Mouse (Mus musculus) small intestine, adult 2 months (tissue): Measurements from ENCODE around the gene Prkab1. TPM values are rescaled to one million over a fixed set of nuclear protein-coding genes. Genes with fewer than 3 reads are reported as not detected.

Experiments used
- H3K27ac ChIP-seq: fragments of 200-500 bp; 2 replicates; pipeline ENCODE4 v1.5.1; 2012; ENCODE audit warnings: low read depth, low read length, control low read depth, inconsistent platforms; ENCODE audit not compliant: insufficient read depth
- H3K27me3 ChIP-seq: fragments of 200-500 bp; 2 replicates; pipeline ENCODE4 v1.6.1; 2012; ENCODE audit warnings: mild to moderate bottlenecking, moderate library complexity, low read length, inconsistent platforms; ENCODE audit not compliant: control insufficient read depth, insufficient read depth
- H3K36me3 ChIP-seq: fragments of 200-500 bp; 2 replicates; pipeline ENCODE4 v1.6.1; 2012; ENCODE audit warnings: mild to moderate bottlenecking, low read length, control low read depth, inconsistent platforms; ENCODE audit not compliant: control insufficient read depth, insufficient read depth
- H3K4me1 ChIP-seq: fragments of 200-500 bp; 2 replicates; pipeline ENCODE4 v1.6.1; 2012; ENCODE audit warnings: low read length, inconsistent platforms, mixed read lengths; ENCODE audit not compliant: control insufficient read depth, insufficient read depth, insufficient read length
- H3K4me3 ChIP-seq: fragments of 200-500 bp; 2 replicates; pipeline ENCODE4 v1.5.1; 2012; ENCODE audit warnings: low read depth, mild to moderate bottlenecking, control low read depth, inconsistent platforms, low read length, moderate library complexity
- CTCF ChIP-seq: fragments of 200-500 bp; IDR thresholded peaks from 2 replicates; pipeline ENCODE4 v1.5.1; 2012; ENCODE audit warnings: low read depth, mild to moderate bottlenecking, control low read depth, inconsistent platforms, low read length, moderate library complexity, mixed read lengths; ENCODE audit not compliant: insufficient replicate concordance, insufficient read length; ENCODE audit errors: extremely low read depth
- POLR2A ChIP-seq: fragments of 200-500 bp; IDR thresholded peaks from 2 replicates; pipeline ENCODE4 v1.6.1; 2012; ENCODE audit warnings: low read depth, mild to moderate bottlenecking, control low read depth, inconsistent platforms, low read length, moderate library complexity
- WGBS: fragments of 180-500 bp; shearing (Covaris S2); methylation state at CpG from one replicate; pipeline ENCODE4 v1.1.7; 2018; 5-methylcytosine and 5-hydroxymethylcytosine counted together
- polyA plus RNA-seq: library from polyadenylated mRNA; depleted of rRNA; stranded (reverse); fragments of >200 nt; gene quantifications from 2 replicates; pipeline ENCODE4 v1.2.3, GENCODE M21; 2012

Gene Prkab1
- polyA plus RNA-seq, 1 experiment: 73.8 TPM

DNA sequence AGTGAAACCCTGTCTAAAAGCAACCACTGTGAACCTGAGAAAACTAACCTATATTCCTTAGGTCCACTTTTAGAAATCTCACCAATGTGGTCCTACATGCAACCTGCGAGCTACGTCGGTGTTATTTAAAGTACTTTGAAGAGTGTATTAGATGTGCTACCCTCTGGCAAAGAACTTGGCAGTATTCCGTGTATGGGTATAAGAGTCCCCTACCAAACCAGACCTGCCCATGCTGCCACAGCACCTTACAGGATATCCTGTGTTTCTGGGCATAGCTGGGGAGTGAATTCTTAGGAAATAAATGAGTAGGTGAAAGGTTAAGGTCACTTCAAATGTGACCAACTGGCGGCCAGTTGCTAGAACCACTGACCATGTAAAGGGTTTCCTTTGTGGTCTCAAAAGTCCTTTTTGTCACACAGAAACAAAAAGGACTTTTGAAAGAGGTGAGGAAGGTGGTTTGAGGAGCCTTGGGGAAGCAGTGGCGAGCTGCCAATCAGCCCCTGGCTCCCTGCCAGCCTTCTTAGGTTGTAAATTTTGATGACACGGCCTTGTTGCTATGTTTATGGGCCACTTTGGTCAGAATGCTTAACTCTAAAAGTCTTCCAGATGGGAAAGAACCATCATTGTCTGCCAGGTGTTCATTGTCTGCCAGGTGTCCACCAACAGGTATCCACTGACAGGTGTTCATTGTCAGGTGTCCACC is 41.5 kb downstream of the Prkab1 start:
- 51% methylated on average over 7 of the region's 7 CpGs for WGBS
- H3K27ac ChIP-seq: no peak overlapping the region
- H3K36me3 ChIP-seq: no peaks in the 10 kb centered on the region; the same call in 1 of the 2 replicates
- peaks cover 2% of the 10 kb centered on the region for H3K4me1 ChIP-seq
- no peak overlapping the region for H3K4me3 ChIP-seq
- no peaks in the 10 kb centered on the region for H3K27me3 ChIP-seq
- TF ChIP-seq CTCF (no peak), POLR2A (no peak)

DNA sequence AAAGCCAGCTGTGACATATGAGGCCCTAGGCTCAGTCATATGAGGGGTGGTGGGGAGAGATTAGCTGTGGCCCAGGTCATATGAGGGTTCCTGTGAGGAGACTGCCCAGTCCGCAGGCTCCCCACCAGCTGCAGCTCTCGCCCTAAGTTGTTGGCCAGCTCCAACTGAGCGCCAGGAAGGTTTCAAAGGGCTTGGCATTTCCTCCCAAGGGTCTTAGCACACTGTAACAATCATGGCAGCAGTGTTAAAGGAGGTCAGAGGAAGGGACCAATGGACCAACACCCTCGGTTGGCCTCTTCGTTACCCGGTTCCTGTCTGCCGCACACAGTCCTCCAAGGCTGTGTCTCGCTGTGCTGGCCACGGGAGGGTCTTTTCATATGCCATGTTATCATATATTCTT is 43.8 kb downstream of the Prkab1 start:
- Histone ChIP-seq H3K27ac (no peak overlapping the region), H3K36me3 (no peaks in the 10 kb centered on the region; the same call in 1 of the 2 replicates), H3K4me3 (no peak overlapping the region), H3K27me3 (no peaks in the 10 kb centered on the region), H3K4me1 (peaks cover 6% of the 10 kb centered on the region)
- TF ChIP-seq POLR2A (no peak), CTCF (no peak)
- WGBS: 94% methylated on average over 9 of the region's 9 CpGs

DNA sequence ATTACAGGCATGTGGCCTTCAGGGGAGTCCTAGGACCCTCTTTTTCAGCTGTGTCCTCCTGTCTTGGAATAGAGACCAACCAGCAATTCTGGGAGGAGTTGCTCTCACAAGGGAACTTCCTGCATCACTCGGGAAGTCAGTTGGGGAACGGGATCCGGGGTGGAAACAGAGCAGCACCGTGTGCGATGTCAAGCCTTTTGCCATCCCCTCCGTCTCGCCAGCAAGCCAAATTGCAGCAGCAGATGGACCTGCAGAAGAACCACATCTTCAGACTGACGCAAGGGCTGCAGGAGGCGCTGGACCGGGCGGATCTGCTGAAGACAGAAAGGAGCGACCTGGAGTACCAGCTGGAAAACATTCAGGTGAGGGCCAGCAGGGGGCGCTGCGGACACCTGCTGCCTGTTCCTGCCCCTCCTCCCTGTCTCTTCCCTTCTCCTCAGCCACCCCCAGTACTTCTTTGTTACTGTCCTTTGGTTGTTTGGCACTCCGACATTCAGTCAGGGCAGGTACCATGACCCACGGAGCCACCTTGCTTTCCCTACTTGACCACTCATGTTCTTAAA is 45.1 kb downstream of the Prkab1 start:
- 83% methylated on average over 16 of the region's 16 CpGs for WGBS
- Histone ChIP-seq H3K4me3 (no peak overlapping the region), H3K27ac (no peak overlapping the region), H3K4me1 (peaks cover 6% of the 10 kb centered on the region), H3K36me3 (no peaks in the 10 kb centered on the region; the same call in 1 of the 2 replicates), H3K27me3 (no peaks in the 10 kb centered on the region)
- peak; percentile 61 for TF ChIP-seq CTCF
- no peak for TF ChIP-seq POLR2A

DNA sequence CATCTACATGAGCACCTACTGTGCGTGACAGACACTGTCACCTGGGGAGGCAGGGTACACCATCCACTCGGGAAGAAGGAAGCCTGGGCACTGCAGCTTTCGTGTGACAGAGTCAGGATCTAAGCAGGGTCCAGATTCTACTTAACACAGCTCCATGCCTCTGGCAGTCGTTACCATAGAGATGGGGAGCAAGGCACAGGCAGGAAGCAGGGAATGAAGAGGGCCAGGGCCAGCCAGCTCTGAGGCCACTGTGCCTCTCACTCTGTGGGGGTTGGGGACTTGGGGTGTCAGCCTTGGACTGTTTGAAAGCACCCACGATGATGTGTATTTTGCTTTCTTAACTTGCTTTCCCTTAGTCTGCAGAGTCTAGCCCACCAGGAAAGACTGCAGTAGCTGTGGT is 46.1 kb downstream of the Prkab1 start:
- peak overlapping the region; percentile 28; the same call in 1 of the 2 replicates for H3K27ac ChIP-seq
- WGBS: 81% methylated on average over 5 of the region's 5 CpGs
- H3K36me3 ChIP-seq: no peaks in the 10 kb centered on the region; the same call in 1 of the 2 replicates
- no peaks in the 10 kb centered on the region for H3K27me3 ChIP-seq
- TF ChIP-seq CTCF (no peak), POLR2A (0 out of 2 replicates have a peak, but pooled peaks have one; percentile 15)
- H3K4me3 ChIP-seq: no peak overlapping the region
- peaks cover 6% of the 10 kb centered on the region for H3K4me1 ChIP-seq

DNA sequence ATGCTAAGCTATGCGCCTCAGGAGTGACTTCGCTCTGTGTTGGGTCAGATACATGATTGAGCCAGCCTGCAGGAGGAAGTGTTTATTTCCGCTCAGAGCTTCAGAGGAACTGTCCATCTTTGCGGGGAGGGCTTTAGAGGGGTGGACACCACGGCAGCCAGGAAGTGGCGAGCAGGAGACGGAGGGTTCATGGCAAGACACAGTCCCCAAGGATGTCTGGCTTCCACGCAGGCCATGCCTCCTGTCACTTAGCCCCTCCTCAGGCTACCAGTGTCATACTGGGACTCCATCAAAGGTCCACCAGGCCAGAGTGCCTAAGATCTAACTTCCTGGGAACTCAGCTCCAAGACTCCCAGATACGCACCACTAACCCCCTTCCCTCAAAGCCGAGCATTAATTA is 46.6 kb downstream of the Prkab1 start:
- H3K27me3 ChIP-seq: no peaks in the 10 kb centered on the region
- 74% methylated on average over 10 of the region's 10 CpGs for WGBS
- H3K27ac ChIP-seq: peak overlapping the region; percentile 28; the same call in 1 of the 2 replicates
- peaks cover 6% of the 10 kb centered on the region for H3K4me1 ChIP-seq
- no peaks in the 10 kb centered on the region; the same call in 1 of the 2 replicates for H3K36me3 ChIP-seq
- no peak overlapping the region; the same call in 1 of the 2 replicates for H3K4me3 ChIP-seq
- TF ChIP-seq POLR2A (no peak), CTCF (no peak)

DNA sequence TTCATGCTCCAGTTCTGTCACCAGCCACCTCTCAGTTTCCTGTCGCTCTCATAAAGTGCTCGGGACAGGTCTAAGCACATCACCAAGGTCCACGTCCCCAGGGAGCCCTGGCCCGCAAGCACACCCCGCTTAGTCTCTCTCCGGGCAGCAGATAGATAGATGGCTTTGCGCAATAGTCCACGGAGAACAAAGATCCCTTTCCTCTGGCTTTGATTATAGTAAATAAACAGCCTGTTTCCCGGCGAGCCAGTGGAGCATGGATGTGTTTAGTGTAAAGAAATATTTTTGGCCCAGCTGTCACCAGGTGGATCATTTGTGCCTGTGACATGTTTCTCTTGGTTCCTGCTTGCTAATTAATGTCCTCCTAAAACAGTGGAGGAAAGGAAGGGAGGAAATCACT is 47.0 kb downstream of the Prkab1 start:
- peaks cover 6% of the 10 kb centered on the region for H3K4me1 ChIP-seq
- no peak overlapping the region for H3K4me3 ChIP-seq
- no peaks in the 10 kb centered on the region; the same call in 1 of the 2 replicates for H3K36me3 ChIP-seq
- no peaks in the 10 kb centered on the region for H3K27me3 ChIP-seq
- 38% methylated on average over 10 of the region's 10 CpGs for WGBS
- H3K27ac ChIP-seq: peak overlapping the region; percentile 28; the same call in 1 of the 2 replicates
- no peak for TF ChIP-seq CTCF
- no peak for TF ChIP-seq POLR2A

DNA sequence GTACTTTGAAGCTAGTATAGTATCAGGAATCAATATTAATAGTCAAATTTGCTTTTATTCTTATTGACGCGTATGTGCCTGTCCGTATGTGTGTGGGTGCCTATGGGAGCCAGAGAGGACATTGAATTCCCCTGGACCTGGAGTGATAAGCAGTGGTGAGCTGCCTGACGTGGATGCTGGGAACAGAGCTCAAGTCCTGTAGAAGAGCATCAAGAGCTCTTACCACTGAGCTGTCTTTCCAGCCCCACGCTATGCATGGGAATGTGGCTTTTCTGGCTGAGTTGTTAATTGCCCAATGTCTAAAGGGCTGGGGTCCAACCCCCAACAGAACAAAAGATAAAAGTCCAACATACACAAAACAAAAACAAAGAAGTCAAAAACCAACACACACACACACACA is 47.9 kb downstream of the Prkab1 start:
- Histone ChIP-seq H3K27me3 (no peaks in the 10 kb centered on the region), H3K36me3 (no peaks in the 10 kb centered on the region; the same call in 1 of the 2 replicates), H3K4me1 (peaks cover 4% of the 10 kb centered on the region; the same call in 1 of the 2 replicates), H3K4me3 (no peak overlapping the region), H3K27ac (no peak overlapping the region)
- 93% methylated on average over 5 of the region's 5 CpGs for WGBS
- TF ChIP-seq POLR2A: no peak
- TF ChIP-seq CTCF: no peak

DNA sequence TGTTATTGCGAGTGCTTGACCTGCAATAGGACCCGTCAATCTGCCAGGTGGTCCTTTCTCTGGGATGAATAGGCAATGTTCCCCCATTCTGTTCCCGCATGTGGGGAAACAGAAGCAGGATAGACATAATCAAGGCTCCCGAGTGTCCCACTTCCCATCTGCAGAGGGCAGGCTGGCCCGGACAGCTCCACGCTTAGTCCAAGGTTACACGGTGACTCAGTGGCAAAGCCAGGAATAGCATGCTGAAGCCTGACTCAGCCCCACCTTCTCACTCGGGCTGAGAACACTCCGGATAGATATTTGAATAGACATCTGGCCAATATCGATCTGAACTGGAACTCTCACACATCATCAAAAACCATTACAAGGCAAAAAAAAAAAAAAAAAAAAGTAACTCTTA is 48.6 kb downstream of the Prkab1 start:
- TF ChIP-seq POLR2A: no peak
- TF ChIP-seq CTCF: no peak
- H3K36me3 ChIP-seq: no peaks in the 10 kb centered on the region
- 92% methylated on average over 10 of the region's 10 CpGs for WGBS
- no peak overlapping the region for H3K4me3 ChIP-seq
- no peak overlapping the region for H3K27ac ChIP-seq
- no peaks in the 10 kb centered on the region for H3K27me3 ChIP-seq
- H3K4me1 ChIP-seq: peaks cover 7% of the 10 kb centered on the region
